Mouse (Mus musculus): Measurements from ENCODE around the gene Abcd3. TPM values are rescaled to one million over a fixed set of nuclear protein-coding genes. Genes with fewer than 3 reads are reported as not detected.

Abcd3 gene
- total RNA-seq (2015) (18.2 and 20.4 TPM in 2 replicates), total RNA-seq (2017) (20.1 and 22.7 TPM in 2 replicates)

DNA sequence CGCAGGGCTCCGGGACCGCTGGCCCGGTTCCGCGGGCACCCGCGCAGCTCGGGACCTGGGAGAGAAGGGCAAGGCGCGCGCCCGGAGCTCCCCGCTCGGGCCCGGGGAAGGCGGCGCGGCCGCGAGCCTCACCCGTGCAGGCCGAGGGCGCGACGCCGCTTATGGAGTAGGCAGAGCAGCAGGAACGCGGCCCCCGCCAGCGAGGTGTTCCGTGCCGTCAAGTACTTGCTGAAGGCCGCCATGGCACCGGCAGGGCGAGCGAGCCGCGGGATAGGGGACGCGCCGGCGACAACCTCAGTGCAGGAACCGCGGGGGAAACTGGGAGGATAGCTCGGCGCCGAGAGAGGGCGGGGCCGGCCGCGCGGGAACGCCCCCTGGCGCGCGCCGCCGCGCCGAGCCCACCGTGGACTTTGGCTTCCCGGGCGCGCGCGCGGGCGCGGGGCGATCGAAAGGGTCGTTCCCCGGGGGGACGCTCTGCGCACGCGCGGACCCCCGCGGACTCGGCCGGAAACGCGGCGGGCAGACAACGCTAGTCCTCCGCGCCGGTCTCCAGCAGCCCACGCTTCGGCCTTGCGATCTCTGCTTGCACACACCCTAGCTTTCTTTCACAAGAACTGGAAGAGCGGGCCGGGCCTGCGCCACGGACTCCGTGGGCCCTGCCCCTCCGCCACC lies at the start of gene Abcd3:
Gene Abcd3, minus strand, starts transcription at position 426 of the 672 bp plus-strand sequence.
- ATAC-seq (ENCODE audit: poor library complexity, severe bottlenecking): peak; percentile 77

DNA sequence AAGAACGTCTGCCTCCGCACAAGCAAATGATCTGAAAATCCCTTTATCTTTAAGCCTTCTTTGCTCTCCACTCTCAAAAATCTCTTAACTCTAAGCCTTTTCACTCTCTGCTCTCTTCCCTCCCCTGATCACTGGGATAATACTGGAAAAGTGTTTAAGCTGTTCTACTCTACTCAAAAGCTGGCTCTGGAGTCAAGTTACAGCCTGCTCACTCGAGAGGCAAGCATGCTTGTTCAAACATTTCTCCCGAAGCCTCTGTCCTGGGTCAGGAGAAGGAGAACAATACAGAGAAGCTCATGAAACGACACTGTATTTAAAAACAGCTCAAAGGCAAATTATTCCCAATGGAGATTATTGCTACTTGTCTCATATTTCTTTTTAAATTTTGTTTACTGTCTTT lies 44.0 kb upstream of the Abcd3 start:
- no peak for ATAC-seq (ENCODE audit: poor library complexity, severe bottlenecking)

DNA sequence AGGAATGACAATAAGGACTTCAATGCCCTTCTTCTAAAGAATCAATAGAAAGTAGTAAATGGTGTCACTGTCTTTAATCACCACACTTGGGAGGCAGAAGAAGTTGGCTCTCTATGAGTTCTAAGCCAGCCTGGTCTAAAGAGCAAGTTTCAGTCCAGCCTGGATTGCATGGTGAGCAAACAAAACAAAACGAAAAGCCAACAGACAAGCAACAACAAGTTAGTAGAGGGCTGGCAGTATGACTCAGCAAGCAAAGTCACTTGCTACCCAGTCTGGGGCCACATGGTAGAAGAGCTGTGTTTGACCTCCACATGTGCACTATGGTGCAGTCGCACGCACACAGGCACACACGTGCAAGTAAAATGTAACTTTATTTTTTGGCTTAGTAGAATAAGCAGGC lies 41.0 kb upstream of the Abcd3 start:
- no peak for ATAC-seq (ENCODE audit: poor library complexity, severe bottlenecking)

DNA sequence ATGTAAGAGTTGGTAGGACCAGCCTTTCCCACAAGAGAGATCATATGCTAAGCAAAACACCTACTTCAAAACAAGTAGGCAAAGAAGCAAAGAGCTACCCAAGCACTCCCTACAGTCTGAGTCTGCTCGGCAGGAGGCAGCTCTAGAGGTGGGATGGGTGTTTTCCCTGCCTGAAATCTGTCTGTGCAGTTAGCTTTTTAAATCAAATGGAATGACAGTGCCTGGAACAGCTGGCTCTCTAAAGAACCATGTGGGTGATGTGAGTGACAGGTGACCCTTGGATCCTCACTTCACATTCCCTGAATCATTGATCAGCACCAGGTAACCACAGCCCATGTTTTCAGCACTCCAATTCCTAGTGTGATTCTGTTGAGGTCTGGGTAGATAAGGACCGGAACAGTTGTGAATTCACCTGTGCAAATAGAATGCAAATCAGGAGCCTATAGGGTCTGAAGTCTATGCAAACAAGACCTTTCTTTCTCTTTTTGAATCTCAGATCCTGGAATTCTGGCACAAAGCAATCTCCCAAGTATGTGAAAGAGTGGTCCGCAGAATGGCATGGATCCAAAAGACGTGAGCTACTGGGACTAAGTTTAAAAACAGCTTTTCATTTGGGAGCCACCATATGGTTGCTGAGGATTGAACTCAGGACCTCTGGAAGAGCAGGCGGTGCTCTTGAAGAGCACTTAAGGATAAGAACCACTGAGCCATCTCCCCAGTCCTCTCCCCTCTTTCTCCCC lies 38.8 kb upstream of the Abcd3 start:
- no peak for ATAC-seq (ENCODE audit: poor library complexity, severe bottlenecking)

DNA sequence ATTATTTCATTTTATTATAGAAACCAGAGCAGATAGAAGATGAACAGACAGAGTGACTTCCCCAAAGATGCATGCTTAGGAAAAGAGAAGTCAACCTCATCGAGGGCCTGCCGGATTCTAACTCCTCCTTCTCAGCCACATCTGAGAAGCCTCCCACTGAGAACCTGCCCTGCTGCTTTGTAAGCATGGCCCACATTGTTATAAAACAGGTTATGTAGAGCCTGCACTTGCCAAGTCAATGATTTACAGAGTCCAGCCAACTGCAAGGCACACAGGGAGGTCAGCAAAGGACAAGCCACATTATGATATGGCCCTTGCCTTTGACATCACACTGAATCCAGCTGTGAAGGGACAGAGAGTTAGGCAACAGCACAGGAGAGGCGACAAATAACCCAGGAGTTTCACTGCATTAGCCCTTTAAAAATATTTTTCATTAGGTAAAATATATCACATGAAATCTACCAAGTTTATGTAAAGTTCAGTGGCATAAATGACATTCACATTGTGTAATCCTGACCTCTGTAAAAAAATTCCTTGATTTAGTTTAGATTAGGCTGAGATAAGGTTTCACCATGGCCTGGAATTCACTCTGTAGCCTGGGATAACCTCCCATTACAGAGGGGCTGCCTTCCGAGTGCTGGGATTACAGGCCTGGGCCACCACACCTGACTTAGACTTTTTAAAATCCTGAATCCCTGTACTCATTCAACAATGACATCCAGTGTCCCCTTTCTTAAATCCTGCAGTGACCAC lies 37.1 kb upstream of the Abcd3 start:
- peak; percentile 71 for ATAC-seq (ENCODE audit: poor library complexity, severe bottlenecking)

DNA sequence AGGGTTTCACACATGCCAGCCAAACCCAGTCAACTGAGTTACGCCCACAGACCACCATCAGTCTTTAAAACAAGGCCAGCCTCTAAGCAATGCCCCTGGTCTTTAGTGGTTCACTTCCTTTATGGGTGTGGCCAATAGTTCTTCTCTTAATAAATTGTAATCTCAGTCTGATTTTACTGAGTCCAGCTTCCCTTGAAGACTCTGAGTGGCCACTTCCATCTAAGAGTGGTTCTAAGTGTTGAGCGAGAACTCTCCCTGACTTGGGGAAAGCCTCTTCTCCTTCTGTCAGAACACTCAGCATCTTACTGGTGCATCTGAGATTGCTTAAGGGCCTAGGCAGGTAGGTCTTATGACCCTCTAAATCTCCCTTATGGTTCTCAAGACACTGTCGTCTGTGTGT lies 35.9 kb upstream of the Abcd3 start:
- no peak for ATAC-seq (ENCODE audit: poor library complexity, severe bottlenecking)

DNA sequence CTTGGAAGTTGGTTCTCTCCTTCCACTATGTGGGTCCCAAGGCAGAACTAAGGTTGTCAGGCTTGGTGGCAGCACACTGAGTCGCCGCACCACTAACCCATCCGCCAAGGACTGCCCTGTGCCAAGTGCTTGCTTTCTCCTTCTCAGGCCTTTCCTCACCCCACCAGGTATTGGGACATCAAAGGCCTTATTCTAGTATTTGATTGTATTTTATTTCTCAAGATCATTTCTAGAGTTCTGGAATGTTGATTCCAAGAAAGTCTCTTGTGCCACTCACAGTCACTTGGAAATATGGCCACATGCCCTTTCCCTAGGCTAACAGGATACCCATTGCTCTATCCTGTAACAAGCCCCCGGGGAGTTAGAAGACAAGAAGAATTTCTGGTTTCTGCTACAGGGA lies 35.3 kb upstream of the Abcd3 start:
- ATAC-seq (ENCODE audit: poor library complexity, severe bottlenecking): no peak

DNA sequence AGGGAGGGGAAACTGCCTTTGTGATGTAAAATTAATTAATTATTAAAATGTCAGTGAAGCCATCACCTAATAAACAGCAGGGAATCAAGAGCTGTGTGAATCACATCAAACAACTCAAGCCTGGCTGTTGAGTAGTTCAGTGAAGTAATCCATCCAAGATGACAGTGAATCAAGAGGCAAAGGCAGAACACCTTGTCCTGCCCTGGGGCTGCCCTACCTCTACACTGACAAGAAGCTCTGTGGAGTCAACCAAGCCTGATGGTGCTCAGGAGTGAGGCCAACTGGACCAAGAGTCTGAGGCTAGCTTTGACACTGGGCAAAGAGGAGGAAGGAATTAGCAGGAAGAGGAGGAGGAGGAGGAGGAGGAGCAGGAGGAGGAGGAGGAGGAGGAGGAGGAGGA lies 32.2 kb upstream of the Abcd3 start:
- ATAC-seq (ENCODE audit: poor library complexity, severe bottlenecking): peak; percentile 11; the same call in 1 of the 2 replicates

DNA sequence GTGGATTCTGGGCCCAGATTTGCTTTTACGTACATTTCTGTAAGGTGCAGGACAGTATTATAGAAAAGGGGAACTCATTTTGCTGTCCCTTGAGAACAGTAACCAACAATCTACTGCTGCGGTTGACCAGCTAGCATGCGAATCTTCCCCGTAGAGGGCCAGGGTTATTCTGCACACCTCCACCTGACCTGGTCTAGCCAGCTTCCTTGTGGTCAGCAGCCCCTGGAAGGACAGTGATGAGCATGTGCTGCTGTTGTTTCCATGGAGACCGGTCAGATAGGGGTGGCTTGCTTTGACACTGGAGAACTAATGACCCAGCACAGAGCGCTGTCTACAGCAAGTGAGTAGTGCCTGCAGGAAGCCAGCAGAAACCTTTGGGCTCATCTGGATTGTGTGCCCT lies 29.6 kb upstream of the Abcd3 start:
- ATAC-seq (ENCODE audit: poor library complexity, severe bottlenecking): peak; percentile 42

DNA sequence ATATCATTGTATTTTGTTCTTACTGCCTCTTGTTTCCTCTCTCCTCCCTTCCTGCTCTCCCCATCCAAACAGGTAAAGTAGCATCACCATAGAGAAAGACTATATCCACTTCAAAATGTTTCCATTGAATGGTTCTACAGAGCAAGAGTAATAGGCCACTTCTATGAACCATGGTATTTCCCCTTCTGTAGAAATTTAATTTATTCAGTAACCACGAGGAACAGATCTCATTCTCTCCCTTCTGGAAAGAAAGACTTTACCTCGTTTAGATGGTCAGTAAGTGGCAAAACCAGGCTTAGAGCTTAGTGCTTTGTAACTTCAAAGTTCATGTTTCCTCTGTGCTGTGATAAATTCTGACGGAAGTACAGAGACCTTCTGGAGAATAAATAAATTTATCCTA lies 28.9 kb upstream of the Abcd3 start:
- ATAC-seq (ENCODE audit: poor library complexity, severe bottlenecking): no peak

DNA sequence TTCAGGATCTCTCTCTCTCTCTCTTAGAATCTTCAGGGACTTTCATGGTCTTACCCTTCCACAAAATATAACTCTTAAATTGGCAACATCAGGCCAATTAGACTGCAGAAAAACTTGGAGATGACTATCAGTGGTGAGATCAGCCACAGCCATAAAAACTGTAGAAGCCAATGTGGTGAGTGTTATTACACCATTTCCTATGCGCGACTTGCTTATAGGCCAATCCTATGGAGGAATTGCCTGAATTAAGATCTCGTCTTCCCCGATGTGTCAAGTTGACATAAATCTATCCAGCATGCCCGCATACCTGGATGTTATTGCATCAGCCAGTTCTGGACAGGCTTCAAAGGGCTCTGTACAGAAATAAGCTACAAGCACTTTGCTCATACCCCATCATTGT lies 28.2 kb upstream of the Abcd3 start:
- no peak for ATAC-seq (ENCODE audit: poor library complexity, severe bottlenecking)

DNA sequence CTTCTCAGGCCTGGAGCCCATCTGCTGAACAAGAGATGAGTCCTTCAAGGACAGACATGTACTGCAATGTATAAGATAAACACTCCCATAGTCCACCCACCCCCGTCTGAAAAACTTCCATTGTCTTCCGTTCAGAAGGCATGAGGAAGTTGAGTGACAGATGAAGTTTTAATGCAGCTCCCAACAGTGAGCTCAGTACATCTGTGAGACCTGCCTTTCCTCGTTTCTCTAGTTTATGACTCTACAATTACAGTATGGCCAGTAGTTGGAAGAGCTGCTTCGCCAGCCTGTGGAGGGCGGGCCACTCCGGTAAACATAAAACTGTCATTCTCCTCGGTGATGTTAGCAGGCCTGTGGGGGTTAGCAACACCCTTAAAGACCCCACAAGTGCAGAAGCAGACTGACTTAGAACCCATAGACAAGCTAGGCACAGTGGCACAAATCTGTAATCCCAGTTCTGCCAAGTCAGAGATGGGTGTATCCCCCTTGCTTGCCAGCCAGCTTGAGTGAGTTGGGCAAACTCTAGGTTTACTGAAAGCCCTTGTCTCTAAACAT lies 27.3 kb upstream of the Abcd3 start:
- ATAC-seq (ENCODE audit: poor library complexity, severe bottlenecking): no peak

DNA sequence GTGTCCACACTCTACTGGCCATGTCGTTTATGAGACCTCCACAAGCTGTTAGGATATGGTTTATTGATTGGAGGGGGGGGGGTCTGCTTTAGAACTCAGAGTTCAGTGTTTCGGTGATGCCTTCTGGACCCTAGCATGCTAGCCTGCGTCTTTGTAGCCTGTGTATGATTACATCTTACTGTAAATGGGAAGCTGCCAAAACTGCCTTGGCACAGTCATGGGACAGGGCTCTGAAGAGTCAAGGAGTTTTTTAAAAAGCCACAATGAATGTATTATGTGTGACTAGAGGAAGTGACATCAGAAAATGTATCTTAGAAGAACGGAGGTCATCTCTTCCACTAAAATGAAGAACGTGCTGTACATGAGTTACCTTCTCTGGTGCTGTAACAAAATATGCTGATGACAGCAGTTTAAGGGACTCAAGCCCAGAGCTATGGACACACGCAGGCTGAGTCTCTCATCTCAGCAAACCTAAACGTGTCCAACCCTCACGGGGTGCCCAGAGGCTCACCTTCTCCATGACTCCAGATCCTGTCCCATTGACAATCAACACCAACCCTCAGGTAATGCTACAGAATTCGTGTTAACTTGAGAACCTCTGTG lies 26.4 kb upstream of the Abcd3 start:
- ATAC-seq (ENCODE audit: poor library complexity, severe bottlenecking): peak; percentile 37

DNA sequence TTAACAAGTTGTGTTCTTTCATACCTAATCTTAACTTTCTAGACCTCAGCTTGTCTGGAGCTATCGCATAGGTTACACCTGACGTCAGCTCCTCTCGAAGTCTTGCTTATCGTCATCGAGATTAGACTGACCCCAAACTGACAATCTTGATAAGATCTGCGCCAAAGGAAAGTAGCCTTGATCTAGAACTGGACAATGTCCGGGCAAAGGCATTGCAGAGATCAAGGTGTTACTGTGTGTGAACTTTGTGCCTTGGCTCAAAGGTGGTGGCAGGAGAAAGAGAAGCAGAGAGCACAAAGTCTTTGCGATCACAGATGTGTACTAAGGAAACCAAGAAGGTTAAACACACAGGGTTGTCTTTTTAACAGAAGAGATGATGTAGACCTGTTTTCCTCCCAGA lies 25.2 kb upstream of the Abcd3 start:
- ATAC-seq (ENCODE audit: poor library complexity, severe bottlenecking): no peak

DNA sequence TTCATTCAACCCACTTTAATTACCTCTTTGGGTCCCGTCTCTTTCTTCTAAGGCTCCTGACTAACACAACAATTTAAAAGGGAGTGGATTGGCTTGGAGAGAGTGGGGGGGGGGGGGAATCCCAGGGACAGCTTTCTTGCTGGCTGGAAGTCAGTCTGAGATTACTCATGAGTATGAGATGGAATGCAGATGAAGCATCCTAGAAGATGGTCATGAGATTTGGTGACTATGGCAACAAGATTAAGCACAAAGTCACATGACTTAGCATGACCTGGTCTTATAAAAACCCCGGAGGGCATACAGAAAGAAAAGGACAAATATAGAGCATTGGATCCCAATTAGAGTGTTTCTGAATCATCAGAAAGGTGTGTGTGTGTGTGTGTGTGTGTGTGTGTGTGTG lies 19.6 kb upstream of the Abcd3 start:
- no peak for ATAC-seq (ENCODE audit: poor library complexity, severe bottlenecking)

DNA sequence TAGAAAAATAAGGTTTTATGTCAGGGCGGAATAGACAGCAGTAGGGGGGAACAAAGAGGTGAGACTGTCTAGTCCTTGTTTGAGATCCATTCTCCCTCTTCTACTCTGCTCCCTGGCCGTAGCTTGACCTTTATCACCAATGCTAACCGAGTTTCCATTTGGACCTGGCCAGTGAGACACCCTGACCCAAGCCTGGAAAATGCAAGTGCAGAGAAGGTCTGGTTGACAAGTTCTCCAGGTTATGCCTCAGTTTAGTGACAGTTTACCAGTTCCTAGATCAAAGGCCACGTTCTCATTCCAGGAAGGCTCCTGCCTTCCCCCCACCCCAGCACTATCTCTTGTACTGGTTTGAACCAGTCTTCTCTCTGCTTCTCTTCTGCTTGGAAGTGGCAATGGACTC lies 19.1 kb upstream of the Abcd3 start:
- ATAC-seq (ENCODE audit: poor library complexity, severe bottlenecking): no peak

DNA sequence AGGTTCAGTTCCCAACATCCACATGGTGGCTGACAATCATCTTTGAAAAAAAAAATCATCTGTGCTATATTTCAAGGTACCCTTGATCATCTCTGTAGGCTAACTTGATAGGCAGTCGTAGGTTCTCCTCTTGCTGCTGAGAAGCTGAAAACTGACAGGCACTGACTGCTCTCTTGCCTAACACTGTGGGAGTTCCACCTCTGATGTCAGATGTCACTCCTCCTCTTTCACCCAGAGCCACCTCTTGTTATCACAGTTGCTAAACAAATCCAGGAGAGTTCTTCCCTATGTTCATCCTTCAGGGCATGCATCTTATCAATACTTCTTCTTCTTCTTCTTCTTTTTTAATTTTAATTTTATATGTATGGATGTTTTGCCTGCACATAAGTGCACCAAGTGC lies 10.0 kb upstream of the Abcd3 start:
- no peak for ATAC-seq (ENCODE audit: poor library complexity, severe bottlenecking)

DNA sequence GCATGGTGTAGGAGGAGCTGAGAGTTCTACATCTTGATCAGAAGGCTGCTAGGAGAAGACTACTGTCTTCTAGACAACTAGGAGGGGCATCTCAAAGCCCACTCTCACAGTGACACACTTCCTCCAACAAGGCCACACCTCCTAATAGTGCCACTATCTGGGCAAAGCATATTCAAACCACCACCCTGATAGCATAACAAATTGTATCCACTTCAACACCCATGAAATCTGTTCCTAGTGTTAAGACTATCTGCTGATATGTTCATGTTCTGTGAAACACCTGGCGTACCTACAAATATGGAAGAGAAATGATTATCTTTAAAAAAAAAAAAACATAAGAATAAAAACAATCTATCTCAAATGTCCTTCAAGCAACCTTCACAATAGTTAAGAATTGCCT lies 9.2 kb upstream of the Abcd3 start:
- no peak for ATAC-seq (ENCODE audit: poor library complexity, severe bottlenecking)

DNA sequence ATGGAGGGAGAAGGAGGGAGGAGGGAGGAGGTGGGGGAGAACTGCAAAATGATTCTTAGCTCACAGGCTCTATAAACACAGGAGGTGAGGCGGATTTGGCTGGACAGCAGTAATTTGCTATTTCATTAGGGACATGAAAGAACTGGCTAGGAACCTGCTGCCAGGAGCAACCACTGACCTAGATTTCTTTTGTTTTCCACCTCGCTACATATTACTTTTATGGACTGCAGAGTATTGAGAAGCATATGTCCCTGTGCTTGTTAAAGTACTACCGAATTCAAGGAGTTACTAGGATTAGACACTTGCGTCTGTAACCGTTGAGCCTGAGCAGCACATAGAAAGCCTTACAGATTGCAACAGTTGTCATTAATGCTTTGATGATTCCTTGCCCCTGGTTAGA lies 7.5 kb upstream of the Abcd3 start:
- ATAC-seq (ENCODE audit: poor library complexity, severe bottlenecking): no peak

DNA sequence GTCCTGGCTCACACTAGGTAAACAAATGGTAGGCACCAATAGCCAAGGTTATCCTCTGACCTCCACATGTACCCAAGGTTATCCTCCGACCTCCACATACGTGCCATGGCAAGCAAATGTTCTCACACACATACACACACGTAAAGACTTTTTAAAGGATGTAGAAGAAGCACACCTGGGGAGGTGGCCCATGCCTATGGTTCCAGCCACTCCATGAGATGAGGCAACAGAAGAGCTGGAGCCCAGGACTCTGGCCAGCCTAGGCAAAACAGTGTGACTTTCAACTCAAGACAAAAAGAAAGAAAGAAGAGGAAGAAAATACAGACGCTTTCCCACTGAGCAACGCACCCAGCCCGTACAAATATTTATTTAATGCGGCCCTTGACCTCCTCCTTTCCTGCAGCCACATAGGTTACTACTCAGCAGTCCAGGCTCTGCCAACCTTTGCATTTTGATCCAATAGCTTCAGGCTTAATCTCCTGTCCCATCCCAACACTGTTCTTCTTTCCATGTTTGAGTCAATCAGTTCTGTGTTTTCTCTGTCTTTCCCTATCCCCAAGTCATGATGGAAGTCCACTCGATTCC lies 6.5 kb upstream of the Abcd3 start:
- no peak for ATAC-seq (ENCODE audit: poor library complexity, severe bottlenecking)

DNA sequence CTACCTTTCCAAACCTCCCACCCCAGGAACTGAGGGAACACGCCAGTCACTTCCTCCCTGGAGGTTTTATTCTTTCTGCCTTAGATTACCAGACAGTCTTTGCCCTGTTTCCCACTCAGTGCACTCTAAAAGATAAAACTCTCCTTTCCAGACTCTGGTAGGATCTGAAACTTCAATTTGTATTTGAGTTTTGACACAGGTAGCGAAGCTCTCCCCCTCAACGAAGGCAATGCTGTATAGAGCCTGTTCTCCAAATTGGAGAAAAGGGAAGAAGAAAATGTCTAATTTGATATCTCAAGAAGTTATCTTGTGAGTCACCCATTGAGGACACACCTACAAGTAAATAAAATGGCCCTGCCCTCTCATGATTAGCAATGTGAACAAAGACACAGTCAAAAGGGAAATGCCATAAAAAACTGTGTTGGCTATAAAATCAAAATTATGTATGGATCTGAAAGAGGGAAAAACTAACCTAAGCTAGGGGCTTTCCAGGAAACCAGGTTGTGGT lies 4.6 kb upstream of the Abcd3 start:
- no peak for ATAC-seq (ENCODE audit: poor library complexity, severe bottlenecking)

Measured in megakaryocyte, adult 5-6 weeks (primary cell).